Mouse (Mus musculus): ENCODE measurements around the gene Bcor. TPM values are rescaled to one million over a fixed set of nuclear protein-coding genes. Genes with fewer than 3 reads are reported as not detected.

Gene Bcor
- total and polyA plus RNA-seq, 3 experiments, result 44.6 to 88.7 (median 61.6) TPM

- Histone ChIP-seq H3K27ac (ENCODE audit: control insufficient read depth, low read depth, low read length) (no peak overlapping the region), H3K4me1 (ENCODE audit: control insufficient read depth in 1 of 2, insufficient read depth in 2 of 2, low read length in 2 of 2) (peaks cover 27 to 56% of the 10 kb centered on the region in 2 experiments), H3K36me3 (ENCODE audit: control insufficient read depth in 1 of 2, insufficient read depth in 2 of 2, low read length in 2 of 2) (peaks cover 0 to 44% of the 10 kb centered on the region in 2 experiments; a peak in 2 of 4 replicates), H3K9ac (ENCODE audit: control insufficient read depth, low read depth, low read length, poor library complexity, severe bottlenecking) (no peak overlapping the region), H3K9me3 (replicated peaks; ENCODE audit: insufficient read depth, low read length) (no peaks in the 10 kb centered on the region), H3K79me2 (ENCODE audit: control insufficient read depth, insufficient read depth, low read length, poor library complexity) (peaks cover 10% of the 10 kb centered on the region; the same call in 1 of the 2 replicates), H3K4me3 (ENCODE audit: control insufficient read depth in 1 of 2, insufficient read depth in 1 of 2, low read depth in 2 of 2, low read length in 2 of 2) (no peak overlapping the region), H3K27me3 (ENCODE audit: control insufficient read depth in 1 of 2, insufficient read depth in 2 of 2, low read length in 2 of 2) (no peaks in the 10 kb centered on the region)
- TF ChIP-seq CHD2 (IDR thresholded peaks at IDR 0.05; ENCODE audit: low read length) (no peak), RAD21 (IDR thresholded peaks at IDR 0.05; ENCODE audit: low read depth, low read length) (no peak), KAT2A (conservative IDR thresholded peaks at IDR 0.05; ENCODE audit: low read depth, low read length) (no peak), RCOR1 (IDR thresholded peaks at IDR 0.05; ENCODE audit: low read depth, low read length) (no peak), TAL1 (IDR thresholded peaks at IDR 0.05; ENCODE audit: low read length) (no peak), TBP (IDR thresholded peaks at IDR 0.05; ENCODE audit: low read depth, low read length) (no peak), POLR2AphosphoS5 (IDR thresholded peaks at IDR 0.05; ENCODE audit: borderline replicate concordance, low read depth, low read length) (no peak), BHLHE40 (IDR thresholded peaks at IDR 0.05; ENCODE audit: borderline replicate concordance, low read depth, low read length) (no peak), ZC3H11A (IDR thresholded peaks at IDR 0.05; ENCODE audit: low read depth, low read length) (no peak), JUND (IDR thresholded peaks at IDR 0.05; ENCODE audit: low read depth, low read length) (no peak), NRF1 (IDR thresholded peaks at IDR 0.05; ENCODE audit: insufficient read depth, low read depth, low read length, poor library complexity, severe bottlenecking) (no peak), HCFC1 (IDR thresholded peaks at IDR 0.05; ENCODE audit: low read depth, low read length) (no peak), ETS1 (IDR thresholded peaks at IDR 0.05; ENCODE audit: low read depth, low read length) (no peak), UBTF (IDR thresholded peaks at IDR 0.05; ENCODE audit: borderline replicate concordance, insufficient read depth, low read depth, low read length) (no peak), ZMIZ1 (IDR thresholded peaks at IDR 0.05; ENCODE audit: low read depth, low read length) (no peak)
- DNase-seq (ENCODE audit: low read depth, low spot score), result no peak
These were observed 159.5 kb downstream of the Bcor start for GRCm38 (mm10) chrX:12000620-12001019.

GRCm38 (mm10) chrX:11999951-12000350 lies 160.2 kb downstream of the Bcor start:
- peaks cover 10% of the 10 kb centered on the region; the same call in 1 of the 2 replicates for H3K79me2 ChIP-seq (ENCODE audit: control insufficient read depth, insufficient read depth, low read length, poor library complexity)
- H3K27me3 ChIP-seq (ENCODE audit: control insufficient read depth in 1 of 2, insufficient read depth in 2 of 2, low read length in 2 of 2), result no peaks in the 10 kb centered on the region
- no peak for DNase-seq (ENCODE audit: low read depth, low spot score)
- peaks cover 24 to 57% of the 10 kb centered on the region in 2 experiments for H3K4me1 ChIP-seq (ENCODE audit: control insufficient read depth in 1 of 2, insufficient read depth in 2 of 2, low read length in 2 of 2)
- peak overlapping the region; percentile 34 to 66 for H3K4me3 ChIP-seq (ENCODE audit: control insufficient read depth in 1 of 2, insufficient read depth in 1 of 2, low read depth in 2 of 2, low read length in 2 of 2)
- peak overlapping the region; percentile 93 for H3K9ac ChIP-seq (ENCODE audit: control insufficient read depth, low read depth, low read length, poor library complexity, severe bottlenecking)
- peak overlapping the region; percentile 92 for H3K27ac ChIP-seq (ENCODE audit: control insufficient read depth, low read depth, low read length)
- peaks cover 0 to 50% of the 10 kb centered on the region in 2 experiments; a peak in 2 of 4 replicates for H3K36me3 ChIP-seq (ENCODE audit: control insufficient read depth in 1 of 2, insufficient read depth in 2 of 2, low read length in 2 of 2)
- no peaks in the 10 kb centered on the region for H3K9me3 ChIP-seq (replicated peaks; ENCODE audit: insufficient read depth, low read length)
- TF ChIP-seq GABPA (IDR thresholded peaks at IDR 0.05; ENCODE audit: low read depth, low read length) (no peak), MAFK (IDR thresholded peaks at IDR 0.05; ENCODE audit: borderline replicate concordance, low read depth, low read length) (no peak), EP300 (IDR thresholded peaks at IDR 0.05; ENCODE audit: low read depth in 1 of 2, low read length in 2 of 2) (no peak), ZKSCAN1 (IDR thresholded peaks at IDR 0.05; ENCODE audit: low read depth, low read length) (no peak), ZMIZ1 (IDR thresholded peaks at IDR 0.05; ENCODE audit: low read depth, low read length) (no peak), NELFE (IDR thresholded peaks at IDR 0.05; ENCODE audit: low read depth, low read length) (no peak), NRF1 (IDR thresholded peaks at IDR 0.05; ENCODE audit: insufficient read depth, low read depth, low read length, poor library complexity, severe bottlenecking) (no peak), CHD1 (IDR thresholded peaks at IDR 0.05; ENCODE audit: low read depth, low read length) (no peak), JUND (IDR thresholded peaks at IDR 0.05; ENCODE audit: low read depth, low read length) (no peak)
